Mouse (Mus musculus): Measurements from ENCODE around the gene Kcnn1.

- no peak for TF ChIP-seq GATA1 (IDR thresholded peaks at IDR 0.05; ENCODE audit: borderline replicate concordance, low read length)
- TF ChIP-seq FLI1 (IDR thresholded peaks at IDR 0.05; ENCODE audit: low read length): no peak
These were observed 41.6 kb downstream of the Kcnn1 start for GRCm38 (mm10) chr8:70821399-70821962.
